Mouse (Mus musculus): Measurements from ENCODE around the gene Nmd3.
A peak's percentile ranks its signal among the peaks of the same experiment; 100 is the strongest.

The Nmd3 gene

GRCm38 (mm10) chr3:69721814-69722186 is at the start of gene Nmd3:
Gene Nmd3, plus strand, starts transcription at chr3:69721985.
- Histone ChIP-seq H3K27me3 (ENCODE audit: control insufficient read depth, insufficient read depth, low read length, poor library complexity, severe bottlenecking) (no peaks in the 10 kb centered on the region), H3K36me3 (ENCODE audit: control insufficient read depth, insufficient read depth, low read length, poor library complexity, severe bottlenecking) (no peaks in the 10 kb centered on the region)
- peak; percentile 98 for DNase-seq (ENCODE audit: low read depth, low spot score)

DNA sequence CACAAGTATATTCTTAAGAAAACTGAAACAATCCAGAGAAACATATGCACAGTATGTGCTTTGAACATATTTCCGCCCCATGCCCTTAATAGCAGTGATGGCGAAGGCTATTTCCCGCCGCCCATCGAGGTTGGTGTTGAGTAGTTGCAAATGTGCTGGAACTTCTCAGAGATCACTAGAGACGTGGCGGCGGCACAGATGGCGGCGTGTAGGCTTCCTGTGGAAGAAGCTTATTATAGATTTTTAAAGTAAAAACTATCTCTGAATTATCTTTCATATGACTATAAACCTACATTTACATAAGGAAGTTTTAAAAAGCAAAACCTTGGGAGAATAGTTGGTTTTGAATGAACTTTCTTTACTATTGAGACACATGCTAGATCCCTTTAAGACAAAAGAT is 48.4 kb upstream of the Nmd3 start:
- Histone ChIP-seq H3K36me3 (ENCODE audit: control insufficient read depth, insufficient read depth, low read length, poor library complexity, severe bottlenecking) (no peaks in the 10 kb centered on the region), H3K27me3 (ENCODE audit: control insufficient read depth, insufficient read depth, low read length, poor library complexity, severe bottlenecking) (no peaks in the 10 kb centered on the region)
- no peak for DNase-seq (ENCODE audit: low read depth, low spot score)

- H3K36me3 ChIP-seq (ENCODE audit: control insufficient read depth, insufficient read depth, low read length, poor library complexity, severe bottlenecking): no peaks in the 10 kb centered on the region
- DNase-seq (ENCODE audit: low read depth, low spot score): peak; percentile 34
- no peaks in the 10 kb centered on the region for H3K27me3 ChIP-seq (ENCODE audit: control insufficient read depth, insufficient read depth, low read length, poor library complexity, severe bottlenecking)
Measured at GRCm38 (mm10) chr3:69674206-69674605, 47.6 kb upstream of the Nmd3 start.

GRCm38 (mm10) chr3:69689791-69690190 is 32.0 kb upstream of the Nmd3 start:
- Histone ChIP-seq H3K36me3 (ENCODE audit: control insufficient read depth, insufficient read depth, low read length, poor library complexity, severe bottlenecking) (no peaks in the 10 kb centered on the region), H3K27me3 (ENCODE audit: control insufficient read depth, insufficient read depth, low read length, poor library complexity, severe bottlenecking) (no peaks in the 10 kb centered on the region)
- DNase-seq (ENCODE audit: low read depth, low spot score): no peak

- Histone ChIP-seq H3K36me3 (ENCODE audit: control insufficient read depth, insufficient read depth, low read length, poor library complexity, severe bottlenecking) (no peaks in the 10 kb centered on the region), H3K27me3 (ENCODE audit: control insufficient read depth, insufficient read depth, low read length, poor library complexity, severe bottlenecking) (no peaks in the 10 kb centered on the region)
- no peak for DNase-seq (ENCODE audit: low read depth, low spot score)
Measured at GRCm38 (mm10) chr3:69690939-69691338, 30.8 kb upstream of the Nmd3 start.

DNA sequence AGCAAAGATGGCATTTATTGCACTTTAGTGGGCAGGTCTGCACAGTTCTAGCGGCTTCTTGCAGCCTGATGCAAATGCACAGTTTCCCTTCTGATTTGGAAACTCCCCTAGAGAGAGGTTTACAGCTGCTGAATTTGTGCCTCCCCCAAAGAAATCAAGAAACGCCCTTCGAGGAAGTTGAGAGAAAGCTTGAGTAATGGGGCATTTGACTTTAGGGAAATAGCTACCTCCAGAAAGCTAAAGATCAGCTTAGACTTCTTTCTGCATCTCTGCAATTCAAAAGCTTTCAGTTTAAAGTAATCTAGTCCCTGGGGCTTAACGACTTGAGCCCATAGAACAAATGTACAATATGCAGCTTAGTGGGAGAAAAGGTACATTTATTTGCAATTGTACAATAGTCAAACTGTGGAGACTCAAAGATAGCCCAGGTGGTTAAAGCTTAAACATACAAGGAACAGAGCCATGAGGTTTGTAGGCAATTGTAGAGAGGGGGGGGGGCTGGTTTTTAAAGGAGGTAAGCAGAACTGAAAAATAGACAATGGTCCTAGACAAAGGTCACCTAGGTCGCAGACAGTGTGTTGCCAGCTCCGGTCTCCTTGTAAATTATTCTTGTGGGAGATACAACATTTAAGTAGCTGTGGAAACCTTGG is 21.8 kb upstream of the Nmd3 start:
- DNase-seq (ENCODE audit: low read depth, low spot score): peak; percentile 83

GRCm38 (mm10) chr3:69701905-69702304 is 19.9 kb upstream of the Nmd3 start:
- peak; percentile 56 for DNase-seq (ENCODE audit: low read depth, low spot score)
- Histone ChIP-seq H3K36me3 (ENCODE audit: control insufficient read depth, insufficient read depth, low read length, poor library complexity, severe bottlenecking) (no peaks in the 10 kb centered on the region), H3K27me3 (ENCODE audit: control insufficient read depth, insufficient read depth, low read length, poor library complexity, severe bottlenecking) (no peaks in the 10 kb centered on the region)

More for the DNA sequence above, 21.8 kb upstream of the Nmd3 start:
- H3K36me3 ChIP-seq (ENCODE audit: control insufficient read depth, insufficient read depth, low read length, poor library complexity, severe bottlenecking): no peaks in the 10 kb centered on the region
- no peaks in the 10 kb centered on the region for H3K27me3 ChIP-seq (ENCODE audit: control insufficient read depth, insufficient read depth, low read length, poor library complexity, severe bottlenecking)

DNA sequence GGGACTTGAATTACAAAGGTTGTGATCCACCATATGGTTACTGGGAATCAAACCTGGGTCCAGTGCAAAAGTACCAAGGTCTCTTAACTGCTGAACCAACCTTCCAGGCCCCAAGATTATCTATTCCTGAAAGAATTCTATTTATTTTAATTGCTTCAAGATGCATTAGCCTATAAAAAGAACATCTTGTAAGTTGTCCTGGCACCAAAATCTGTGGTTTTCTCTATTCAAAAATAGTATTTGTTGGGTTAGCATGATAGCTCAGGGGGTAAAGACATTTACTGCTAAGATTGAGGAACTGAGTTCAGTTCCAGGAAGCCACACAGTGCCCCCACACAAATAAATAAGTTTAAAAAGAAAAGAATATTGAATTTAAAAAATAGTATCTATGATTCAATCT is 19.4 kb upstream of the Nmd3 start:
- no peak for DNase-seq (ENCODE audit: low read depth, low spot score)
- no peaks in the 10 kb centered on the region for H3K36me3 ChIP-seq (ENCODE audit: control insufficient read depth, insufficient read depth, low read length, poor library complexity, severe bottlenecking)
- H3K27me3 ChIP-seq (ENCODE audit: control insufficient read depth, insufficient read depth, low read length, poor library complexity, severe bottlenecking): no peaks in the 10 kb centered on the region

DNA sequence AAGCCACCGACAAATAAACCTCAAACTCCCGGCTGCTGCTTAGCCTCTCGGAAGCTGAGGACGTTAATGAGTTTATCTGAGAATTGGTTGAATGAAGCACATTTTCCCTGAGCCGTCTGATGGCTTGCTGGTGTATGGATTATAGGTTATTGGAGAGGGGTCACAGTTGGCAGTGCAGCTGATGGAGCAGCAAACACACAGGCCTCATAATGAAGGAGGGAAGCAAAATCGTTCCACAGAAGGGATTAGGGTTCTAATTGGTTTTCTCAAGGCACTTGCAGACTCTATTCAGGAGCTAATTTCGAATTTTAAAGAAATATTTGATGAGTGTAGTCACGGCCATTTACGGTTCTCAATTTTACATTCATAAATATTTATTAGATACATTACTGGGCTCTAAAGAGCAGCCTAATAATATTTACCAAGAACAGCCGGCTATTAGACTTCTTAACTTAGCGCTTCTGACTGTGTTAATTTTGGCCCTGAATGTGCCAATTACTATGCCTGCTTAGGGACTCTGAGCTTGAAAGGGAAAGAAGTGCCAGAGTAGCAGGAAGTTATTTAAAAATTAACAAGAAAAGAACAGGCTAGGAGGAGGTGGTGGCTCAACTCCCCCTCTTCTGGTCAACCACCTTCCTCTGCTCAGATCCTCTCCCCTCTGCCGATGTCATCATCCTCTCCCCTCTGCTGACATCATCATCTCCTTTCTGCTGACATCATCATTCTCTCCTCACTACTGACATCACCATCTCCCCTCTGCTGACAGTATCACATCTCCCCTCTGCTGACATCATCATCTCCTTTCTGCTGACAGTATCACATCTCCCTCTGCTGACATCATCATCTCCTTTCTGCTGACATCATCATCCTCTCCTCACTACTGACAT is 12.5 kb upstream of the Nmd3 start:
- no peak for DNase-seq (ENCODE audit: low read depth, low spot score)
- Histone ChIP-seq H3K27me3 (ENCODE audit: control insufficient read depth, insufficient read depth, low read length, poor library complexity, severe bottlenecking) (no peaks in the 10 kb centered on the region), H3K36me3 (ENCODE audit: control insufficient read depth, insufficient read depth, low read length, poor library complexity, severe bottlenecking) (no peaks in the 10 kb centered on the region)

DNA sequence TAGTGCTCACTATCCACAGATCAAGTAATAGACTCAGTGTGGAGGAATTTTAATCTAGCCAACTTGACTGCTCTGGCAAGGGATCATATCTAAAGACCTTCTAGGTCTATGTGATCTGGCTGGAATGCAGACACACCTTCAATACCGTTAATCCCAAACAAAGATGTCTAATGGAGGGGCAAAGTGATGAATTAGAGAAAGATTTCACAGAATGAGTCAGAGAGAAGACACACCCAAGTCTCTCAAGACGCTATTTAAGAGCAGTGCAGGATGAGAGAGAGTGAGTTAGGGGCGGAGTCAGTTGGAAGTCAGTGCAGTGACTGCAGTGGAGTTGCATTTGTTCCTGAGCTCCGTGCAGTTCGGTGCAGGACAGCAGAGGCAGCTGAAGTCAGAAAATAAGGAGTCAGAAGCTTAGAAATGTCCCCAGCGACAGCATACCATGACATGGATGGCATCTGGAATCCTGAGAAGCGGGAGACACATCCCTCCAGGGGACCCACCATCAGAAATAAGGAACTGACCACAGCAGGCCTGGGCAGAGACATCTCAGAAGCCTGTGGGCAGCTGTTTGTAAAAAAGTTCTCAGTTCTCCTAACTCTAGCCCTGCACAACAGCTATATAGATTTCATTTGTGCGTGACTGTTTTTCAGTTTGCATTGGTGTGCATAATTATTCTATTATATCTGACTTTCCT is 9.7 kb upstream of the Nmd3 start:
- Histone ChIP-seq H3K27me3 (ENCODE audit: control insufficient read depth, insufficient read depth, low read length, poor library complexity, severe bottlenecking) (no peaks in the 10 kb centered on the region), H3K36me3 (ENCODE audit: control insufficient read depth, insufficient read depth, low read length, poor library complexity, severe bottlenecking) (no peaks in the 10 kb centered on the region)
- DNase-seq (ENCODE audit: low read depth, low spot score): no peak

GRCm38 (mm10) chr3:69717476-69717875 is 4.3 kb upstream of the Nmd3 start:
- DNase-seq (ENCODE audit: low read depth, low spot score): no peak
- Histone ChIP-seq H3K36me3 (ENCODE audit: control insufficient read depth, insufficient read depth, low read length, poor library complexity, severe bottlenecking) (no peaks in the 10 kb centered on the region), H3K27me3 (ENCODE audit: control insufficient read depth, insufficient read depth, low read length, poor library complexity, severe bottlenecking) (no peaks in the 10 kb centered on the region)

DNA sequence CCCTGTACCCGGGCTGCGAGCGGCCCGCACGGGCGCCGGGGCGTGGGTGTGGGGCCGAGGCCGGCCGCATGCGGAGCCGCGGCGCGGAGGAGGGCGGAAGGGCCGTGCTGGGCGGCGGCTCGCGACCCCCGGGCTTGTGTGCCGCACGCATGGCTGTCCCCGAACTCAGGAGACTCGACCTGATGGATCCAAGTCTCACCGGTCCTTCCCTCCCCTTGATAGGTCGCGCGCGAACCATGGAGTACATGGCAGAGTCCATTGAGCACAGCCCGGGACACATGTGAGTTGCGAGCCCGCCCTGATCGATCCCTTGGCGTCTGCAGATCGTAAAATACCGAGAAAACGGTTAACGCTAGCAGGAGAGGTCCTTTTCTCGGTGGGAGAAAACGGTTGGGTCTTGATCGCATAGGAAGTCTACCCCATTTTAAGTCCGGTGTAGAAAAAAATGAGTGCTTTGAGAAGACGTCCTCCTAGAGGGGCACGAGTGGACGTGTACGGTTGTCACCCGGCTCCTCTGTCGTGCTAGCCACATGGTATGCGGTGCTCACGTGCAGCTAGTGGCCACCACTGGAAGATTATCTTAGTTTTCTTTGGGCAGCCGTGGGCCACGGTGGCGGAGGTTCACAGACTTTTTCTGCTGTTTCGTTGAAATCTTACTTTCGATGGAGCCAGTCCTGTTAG is 542 bp downstream of the Nmd3 start:
- DNase-seq (ENCODE audit: low read depth, low spot score): peak; percentile 59
- H3K36me3 ChIP-seq (ENCODE audit: control insufficient read depth, insufficient read depth, low read length, poor library complexity, severe bottlenecking): no peaks in the 10 kb centered on the region
- no peaks in the 10 kb centered on the region; the same call in 1 of the 2 replicates for H3K27me3 ChIP-seq (ENCODE audit: control insufficient read depth, insufficient read depth, low read length, poor library complexity, severe bottlenecking)

- no peak for DNase-seq (ENCODE audit: low read depth, low spot score)
- no peaks in the 10 kb centered on the region for H3K36me3 ChIP-seq (ENCODE audit: control insufficient read depth, insufficient read depth, low read length, poor library complexity, severe bottlenecking)
- H3K27me3 ChIP-seq (ENCODE audit: control insufficient read depth, insufficient read depth, low read length, poor library complexity, severe bottlenecking): no peaks in the 10 kb centered on the region; the same call in 1 of the 2 replicates
Measured at GRCm38 (mm10) chr3:69723161-69723560, 1.4 kb downstream of the Nmd3 start.

- no peak for DNase-seq (ENCODE audit: low read depth, low spot score)
- no peaks in the 10 kb centered on the region; the same call in 1 of the 2 replicates for H3K27me3 ChIP-seq (ENCODE audit: control insufficient read depth, insufficient read depth, low read length, poor library complexity, severe bottlenecking)
- H3K36me3 ChIP-seq (ENCODE audit: control insufficient read depth, insufficient read depth, low read length, poor library complexity, severe bottlenecking): 0 out of 2 replicates have a peak, but pooled peaks cover 15% of the 10 kb centered on the region
Measured at GRCm38 (mm10) chr3:69730930-69731329, 9.1 kb downstream of the Nmd3 start.
